Mouse (Mus musculus) heart, embryonic 16.5 days (tissue): ENCODE measurements around the gene Impg1. TPM values are rescaled to one million over a fixed set of nuclear protein-coding genes. Genes with fewer than 3 reads are reported as not detected.
"Not testable (repeated sequence)": the region's sequence is repeated elsewhere in the genome, so short reads cannot be mapped to it uniquely, and the experiment has no call there.

Source experiments
- ATAC-seq: fragments of 200-750 bp; cut with Nextera tagmentation; replicated peaks from 2 replicates; pipeline ENCODE4 v1.8.0; 2017; ENCODE audit warnings: moderate number of reproducible peaks; ENCODE audit not compliant: insufficient read depth, low FRiP score; ENCODE audit errors: extremely low read depth
- H3K27ac ChIP-seq: fragments of 300-500 bp; sonication (generic); 2 replicates; pipeline ENCODE4 v1.5.1; 2014; ENCODE audit warnings: mild to moderate bottlenecking, low read length, control low read depth, moderate library complexity
- H3K27me3 ChIP-seq: fragments of 300-500 bp; sonication (generic); 2 replicates; pipeline ENCODE4 v1.6.1; 2014; ENCODE audit warnings: low read length, mixed read lengths; ENCODE audit not compliant: control insufficient read depth, insufficient read depth
- H3K36me3 ChIP-seq: fragments of 300-500 bp; sonication (generic); 2 replicates; pipeline ENCODE4 v1.6.1; 2014; ENCODE audit not compliant: control insufficient read depth, insufficient read depth
- H3K4me1 ChIP-seq: fragments of 300-500 bp; sonication (generic); 2 replicates; pipeline ENCODE4 v1.6.1; 2014; ENCODE audit warnings: low read length, mixed read lengths; ENCODE audit not compliant: control insufficient read depth, insufficient read depth
- H3K4me2 ChIP-seq: fragments of 300-500 bp; sonication (generic); 2 replicates; pipeline ENCODE4 v1.6.1; 2014; ENCODE audit warnings: low read depth, mild to moderate bottlenecking, control low read depth, low read length
- H3K4me3 ChIP-seq: fragments of 300-500 bp; sonication (generic); 2 replicates; pipeline ENCODE4 v1.5.1; 2014; ENCODE audit warnings: mild to moderate bottlenecking, control low read depth, low read length
- H3K9ac ChIP-seq: fragments of 300-500 bp; sonication (generic); 2 replicates; pipeline ENCODE4 v1.6.1; 2014; ENCODE audit warnings: low read length, control low read depth
- H3K9me3 ChIP-seq: fragments of 300-500 bp; sonication (generic); replicated peaks from 2 replicates; pipeline ENCODE4 v1.6.1; 2016; ENCODE audit warnings: low read length; ENCODE audit not compliant: control insufficient read depth
- WGBS: fragments of 180-500 bp; shearing (Covaris S2); extraction: QIAGEN DNeasy Blood & Tissue Kit; methylation state at CpG from one replicate; pipeline ENCODE4 v1.1.7; 2014; 5-methylcytosine and 5-hydroxymethylcytosine counted together
- polyA plus RNA-seq: library from polyadenylated mRNA; unstranded; fragments of >200 nt; fragmentation: Nextera tagmentation; extraction: Ambion mirVana; gene quantifications from 2 replicates; pipeline ENCODE4 v1.2.1, GENCODE M21; 2015

The Impg1 gene
- polyA plus RNA-seq, 1 experiment from 2014 or later, result not detected

GRCm38 (mm10) chr9:80333998-80334605, 131.2 kb downstream of the Impg1 start:
- Histone ChIP-seq H3K27me3 (no peaks in the 10 kb centered on the region), H3K27ac (no peak overlapping the region), H3K9me3 (no peaks in the 10 kb centered on the region), H3K4me1 (no peaks in the 10 kb centered on the region), H3K9ac (no peak overlapping the region), H3K4me2 (no peak overlapping the region), H3K4me3 (no peak overlapping the region), H3K36me3 (no peaks in the 10 kb centered on the region)
- ATAC-seq, result no peak
- WGBS, result 73% methylated on average over 14 of the region's 14 CpGs

GRCm38 (mm10) chr9:80333466-80333865, 131.8 kb downstream of the Impg1 start:
- Histone ChIP-seq H3K9ac (no peak overlapping the region), H3K27me3 (no peaks in the 10 kb centered on the region), H3K27ac (no peak overlapping the region), H3K36me3 (no peaks in the 10 kb centered on the region), H3K4me1 (no peaks in the 10 kb centered on the region), H3K4me2 (no peak overlapping the region; the same call in 1 of the 2 replicates), H3K9me3 (no peaks in the 10 kb centered on the region), H3K4me3 (no peak overlapping the region)
- no peak for ATAC-seq
- 51% methylated on average over 8 of the region's 8 CpGs for WGBS

GRCm38 (mm10) chr9:80332153-80332552, 133.1 kb downstream of the Impg1 start:
- WGBS, result 19% methylated on average over 14 of the region's 14 CpGs
- Histone ChIP-seq H3K4me2 (peak overlapping the region; percentile 76), H3K9me3 (no peaks in the 10 kb centered on the region), H3K36me3 (no peaks in the 10 kb centered on the region), H3K27me3 (no peaks in the 10 kb centered on the region), H3K9ac (no peak overlapping the region), H3K4me1 (no peaks in the 10 kb centered on the region), H3K27ac (no peak overlapping the region), H3K4me3 (peak overlapping the region; percentile 48)
- no peak for ATAC-seq

GRCm38 (mm10) chr9:80321051-80321887, 144.0 kb downstream of the Impg1 start:
- H3K9me3 ChIP-seq, ATAC-seq, H3K4me1 ChIP-seq, H3K4me2 ChIP-seq, H3K36me3 ChIP-seq, H3K27ac ChIP-seq, H3K27me3 ChIP-seq, H3K4me3 ChIP-seq, H3K9ac ChIP-seq: not testable (repeated sequence)
- 97% methylated on average over 2 of the region's 2 CpGs for WGBS

- Histone ChIP-seq H3K4me3 (no peak overlapping the region), H3K9ac (no peak overlapping the region), H3K27me3 (no peaks in the 10 kb centered on the region), H3K4me1 (no peaks in the 10 kb centered on the region), H3K27ac (no peak overlapping the region), H3K36me3 (no peaks in the 10 kb centered on the region), H3K9me3 (no peaks in the 10 kb centered on the region), H3K4me2 (no peak overlapping the region)
- WGBS, result 39% methylated on average over 6 of the region's 6 CpGs
- ATAC-seq, result 0 out of 2 replicates have a peak, but pooled peaks have one; percentile 49
Measured at GRCm38 (mm10) chr9:80318027-80318426, 147.3 kb downstream of the Impg1 start.

- Histone ChIP-seq H3K9me3 (no peaks in the 10 kb centered on the region), H3K4me2 (no peak overlapping the region), H3K9ac (no peak overlapping the region), H3K36me3 (no peaks in the 10 kb centered on the region), H3K4me3 (no peak overlapping the region), H3K27ac (no peak overlapping the region), H3K4me1 (no peaks in the 10 kb centered on the region), H3K27me3 (no peaks in the 10 kb centered on the region)
- no peak for ATAC-seq
- 91% methylated on average over 6 of the region's 6 CpGs for WGBS
Measured at GRCm38 (mm10) chr9:80315922-80316321, 149.4 kb downstream of the Impg1 start.

- H3K36me3 ChIP-seq, result peaks cover under 1% of the 10 kb centered on the region; the same call in 1 of the 2 replicates
- no peak overlapping the region for H3K27ac ChIP-seq
- ATAC-seq, result no peak; the same call in 1 of the 2 replicates
- WGBS, result 75% methylated on average over 5 of the region's 5 CpGs
- H3K9me3 ChIP-seq, result no peaks in the 10 kb centered on the region
- no peak overlapping the region for H3K4me2 ChIP-seq
- H3K27me3 ChIP-seq, result no peaks in the 10 kb centered on the region
- no peak overlapping the region for H3K9ac ChIP-seq
- no peaks in the 10 kb centered on the region for H3K4me1 ChIP-seq
- no peak overlapping the region for H3K4me3 ChIP-seq
Measured at GRCm38 (mm10) chr9:80313610-80314009, 151.7 kb downstream of the Impg1 start.

- 89% methylated on average over 13 of the region's 13 CpGs for WGBS
- ATAC-seq, result no peak
- Histone ChIP-seq H3K36me3 (peaks cover 7% of the 10 kb centered on the region), H3K4me1 (no peaks in the 10 kb centered on the region), H3K27me3 (no peaks in the 10 kb centered on the region), H3K4me2 (no peak overlapping the region), H3K9me3 (no peaks in the 10 kb centered on the region), H3K27ac (no peak overlapping the region), H3K4me3 (no peak overlapping the region), H3K9ac (no peak overlapping the region)
Measured at GRCm38 (mm10) chr9:80307629-80308028, 157.7 kb downstream of the Impg1 start.

GRCm38 (mm10) chr9:80306853-80307252, 158.4 kb downstream of the Impg1 start:
- H3K9me3 ChIP-seq, result no peaks in the 10 kb centered on the region
- no peak overlapping the region for H3K4me2 ChIP-seq
- no peak overlapping the region for H3K4me3 ChIP-seq
- peaks cover 7% of the 10 kb centered on the region for H3K36me3 ChIP-seq
- H3K4me1 ChIP-seq, result no peaks in the 10 kb centered on the region
- no peak for ATAC-seq
- no peak overlapping the region for H3K9ac ChIP-seq
- H3K27me3 ChIP-seq, result no peaks in the 10 kb centered on the region
- no peak overlapping the region for H3K27ac ChIP-seq
- 61% methylated on average over 11 of the region's 11 CpGs for WGBS
